Mouse (Mus musculus): ENCODE data around the gene Agap2.
A peak's percentile ranks its signal among the peaks of the same experiment; 100 is the strongest.

The Agap2 gene

GRCm38 (mm10) chr10:127075080-127075479 lies at the start of gene Agap2:
Agap2 (plus strand) TSS chr10:127075284.
- peak; percentile 89 for DNase-seq (ENCODE audit: low read depth, low spot score)

GRCm38 (mm10) chr10:127030336-127031296 lies 44.5 kb upstream of the Agap2 start, which contains the start of gene Tsfm:
Tsfm (minus strand) TSS chr10:127030840.
- DNase-seq (ENCODE audit: low read depth, low spot score) = peak; percentile 89

GRCm38 (mm10) chr10:127033301-127033741 lies 41.8 kb upstream of the Agap2 start:
- no peak for DNase-seq (ENCODE audit: low read depth, low spot score)

- no peak for DNase-seq (ENCODE audit: low read depth, low spot score)
These were observed 38.8 kb upstream of the Agap2 start for GRCm38 (mm10) chr10:127036273-127036672.

GRCm38 (mm10) chr10:127037641-127038040 lies 37.4 kb upstream of the Agap2 start:
- DNase-seq (ENCODE audit: low read depth, low spot score) = no peak

GRCm38 (mm10) chr10:127040569-127041214 lies 34.4 kb upstream of the Agap2 start:
- no peak for DNase-seq (ENCODE audit: low read depth, low spot score)

- peak; percentile 38 for DNase-seq (ENCODE audit: low read depth, low spot score)
These were observed 33.8 kb upstream of the Agap2 start, which contains the start of the genes Mettl1 and Eef1akmt3 for GRCm38 (mm10) chr10:127041274-127041766. Mettl1 (plus strand) TSS chr10:127041414. Eef1akmt3 (minus strand) TSS chr10:127041513.

GRCm38 (mm10) chr10:127041774-127042338 lies 33.2 kb upstream of the Agap2 start:
- DNase-seq (ENCODE audit: low read depth, low spot score) = peak; percentile 91

GRCm38 (mm10) chr10:127042468-127043115 lies 32.5 kb upstream of the Agap2 start:
- no peak for DNase-seq (ENCODE audit: low read depth, low spot score)

- no peak for DNase-seq (ENCODE audit: low read depth, low spot score)
These were observed 31.9 kb upstream of the Agap2 start for GRCm38 (mm10) chr10:127043187-127043586.

GRCm38 (mm10) chr10:127047954-127048353 lies 27.1 kb upstream of the Agap2 start, which contains the start of gene Cyp27b1:
Cyp27b1 (plus strand) TSS chr10:127048250.
- DNase-seq (ENCODE audit: low read depth, low spot score) = no peak

- no peak for DNase-seq (ENCODE audit: low read depth, low spot score)
These were observed 26.3 kb upstream of the Agap2 start for GRCm38 (mm10) chr10:127048608-127049394.

- DNase-seq (ENCODE audit: low read depth, low spot score) = peak; percentile 45
These were observed 25.5 kb upstream of the Agap2 start for GRCm38 (mm10) chr10:127049395-127050118.

GRCm38 (mm10) chr10:127050119-127050474 lies 25.0 kb upstream of the Agap2 start:
- DNase-seq (ENCODE audit: low read depth, low spot score) = no peak

- no peak for DNase-seq (ENCODE audit: low read depth, low spot score)
These were observed 20.4 kb upstream of the Agap2 start for GRCm38 (mm10) chr10:127054646-127055045.

GRCm38 (mm10) chr10:127055406-127055805 lies 19.7 kb upstream of the Agap2 start:
- DNase-seq (ENCODE audit: low read depth, low spot score) = no peak

GRCm38 (mm10) chr10:127056490-127056889 lies 18.6 kb upstream of the Agap2 start:
- DNase-seq (ENCODE audit: low read depth, low spot score) = no peak

GRCm38 (mm10) chr10:127058161-127058560 lies 16.9 kb upstream of the Agap2 start:
- DNase-seq (ENCODE audit: low read depth, low spot score) = peak; percentile 79

GRCm38 (mm10) chr10:127058708-127059107 lies 16.4 kb upstream of the Agap2 start:
- no peak for DNase-seq (ENCODE audit: low read depth, low spot score)

All from CD4-positive helper T cell, adult 2 months (primary cell).